Mouse (Mus musculus) embryo, embryonic 11.5 days (tissue): ENCODE results near the gene Fcamr.

Source experiments
- DNase-seq: peaks from one replicate; pipeline ENCODE4 v3.0.0-alpha.2; 2012; ENCODE audit warnings: low read depth, low spot score

Gene Fcamr

DNA sequence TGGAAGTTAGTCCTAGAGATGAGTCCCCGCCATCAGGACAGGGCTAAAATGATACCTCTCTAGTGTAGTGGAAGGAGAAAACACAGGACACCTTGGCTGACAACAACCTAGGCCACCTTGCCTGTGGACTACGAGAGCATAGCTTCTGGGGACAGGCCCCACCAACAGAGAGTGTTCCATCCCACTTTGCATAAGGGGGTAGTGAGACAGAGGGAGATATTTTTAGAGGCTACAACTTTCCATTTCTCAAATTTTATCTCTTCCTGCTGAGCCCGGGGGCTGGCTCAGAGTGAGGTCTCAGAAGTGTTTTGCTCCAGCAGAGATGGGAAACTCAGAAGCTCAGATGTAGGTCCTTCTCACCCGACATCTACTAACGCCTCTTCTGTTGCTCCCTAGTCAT, 49.7 kb downstream of the Fcamr start:
- no peak for DNase-seq

- DNase-seq = no peak
These were observed 54.1 kb downstream of the Fcamr start for GRCm38 (mm10) chr1:130854819-130855218.

DNA sequence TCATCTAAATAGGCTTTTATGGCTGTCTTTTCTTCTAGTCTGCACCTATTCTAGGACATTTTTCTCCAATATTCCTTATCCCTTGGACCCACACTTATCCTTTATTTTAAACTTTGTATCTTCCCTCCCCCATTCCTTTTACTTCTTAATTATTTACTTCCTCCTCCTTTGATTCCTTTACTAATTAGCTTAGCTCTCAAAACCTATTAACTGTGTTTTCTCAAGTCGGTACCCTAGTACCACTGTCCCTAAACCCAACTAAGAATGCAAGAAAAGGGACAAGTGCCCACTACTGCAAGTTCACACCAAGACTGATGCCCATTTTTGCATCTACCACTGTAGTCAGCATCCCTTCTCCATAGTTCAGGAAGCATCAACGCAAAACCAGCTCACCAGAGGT, 55.0 kb downstream of the Fcamr start:
- DNase-seq = no peak

GRCm38 (mm10) chr1:130857456-130857855, 56.8 kb downstream of the Fcamr start:
- no peak for DNase-seq

DNA sequence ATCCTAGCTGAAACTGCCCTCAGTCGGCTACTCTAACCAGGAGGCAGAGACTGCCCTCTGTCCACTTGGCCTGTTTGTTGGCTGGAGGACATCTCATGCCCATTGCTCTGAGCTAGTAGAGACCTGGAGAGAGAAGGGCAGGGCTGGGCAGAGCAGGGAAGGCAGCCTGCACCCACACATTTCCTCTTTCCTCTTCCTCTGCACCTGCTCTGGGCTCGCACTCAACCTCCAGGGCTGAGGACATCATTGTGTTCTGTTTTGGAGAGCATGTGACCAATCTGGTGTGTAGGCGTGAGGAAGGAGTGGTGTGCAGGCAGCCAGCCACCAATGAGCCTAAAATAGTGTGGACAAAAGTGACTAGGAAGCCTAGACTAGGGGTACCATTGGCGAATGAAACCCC, 63.5 kb downstream of the Fcamr start:
- no peak for DNase-seq
